Mouse (Mus musculus) lung, adult 2 months (tissue): ENCODE measurements around the gene Ptbp2. TPM values are rescaled to one million over a fixed set of nuclear protein-coding genes. Genes with fewer than 3 reads are reported as not detected.
A peak's percentile ranks its signal among the peaks of the same experiment; 100 is the strongest.

ENCODE experiments used
- DNase-seq: peaks from one replicate; pipeline ENCODE4 v3.0.0; 2022
- H3K4me1 ChIP-seq: fragments of 200-500 bp; 2 replicates; pipeline ENCODE4 v1.6.1; 2011; ENCODE audit warnings: low read length; ENCODE audit not compliant: control insufficient read depth, insufficient read depth
- H3K4me3 ChIP-seq: fragments of 200-500 bp; replicated peaks from 2 replicates; pipeline ENCODE3; 2011; ENCODE audit warnings: low read depth, mild to moderate bottlenecking, control low read depth, low read length; ENCODE audit errors: extremely low read depth
- CTCF ChIP-seq: fragments of 200-500 bp; IDR thresholded peaks from 2 replicates; pipeline ENCODE4 v1.5.1; 2011; ENCODE audit warnings: mild to moderate bottlenecking, low read length, control low read depth; ENCODE audit not compliant: insufficient read depth
- POLR2A ChIP-seq: fragments of 200-500 bp; IDR thresholded peaks from 2 replicates; pipeline ENCODE4 v1.6.1; 2011; ENCODE audit warnings: low read depth, mild to moderate bottlenecking, control low read depth, low read length, borderline replicate concordance; ENCODE audit errors: extremely low read depth
- WGBS: fragments of 180-500 bp; shearing (Covaris S2); methylation state at CpG from one replicate; pipeline ENCODE4 v1.1.7; 2018; 5-methylcytosine and 5-hydroxymethylcytosine counted together
- polyA plus RNA-seq: library from polyadenylated mRNA; depleted of rRNA; stranded (reverse); fragments of >200 nt; gene quantifications from 2 replicates; pipeline ENCODE4 v1.2.3, GENCODE M21; 2012; rRNA removed

Gene Ptbp2
- 4.6 and 10.9 TPM in 2 replicates for polyA plus RNA-seq

DNA sequence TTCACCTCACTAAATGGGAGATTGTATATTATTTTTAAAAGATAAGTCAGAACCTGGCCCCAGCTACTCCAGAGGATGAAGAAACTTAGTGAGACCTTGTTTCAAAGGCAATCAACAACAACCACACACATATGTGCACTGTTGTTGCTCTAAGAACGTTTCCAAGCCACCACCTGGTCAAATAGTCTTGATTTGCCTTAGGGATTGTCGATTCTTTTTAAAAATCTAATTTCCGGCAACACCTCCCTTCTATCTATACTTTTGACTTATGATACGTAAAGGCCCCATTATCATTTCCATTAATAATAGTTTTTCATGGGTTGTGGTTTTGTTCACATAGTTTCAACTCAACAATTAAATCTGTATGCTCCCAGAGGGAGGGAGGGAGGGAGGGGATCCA is at the start of gene Ptbp2:
Gene Ptbp2 (minus strand): TSS at position 101 of the 400 bp plus-strand sequence.
- H3K4me3 ChIP-seq: peak within 1 kb of the TSS; percentile 75
- H3K4me1 ChIP-seq: peaks cover 6% of the 10 kb centered on the region; the same call in 1 of the 2 replicates
- no peak for DNase-seq
- WGBS: 84% methylated on average over 4 of the region's 4 CpGs
- TF ChIP-seq CTCF (no peak), POLR2A (no peak)

DNA sequence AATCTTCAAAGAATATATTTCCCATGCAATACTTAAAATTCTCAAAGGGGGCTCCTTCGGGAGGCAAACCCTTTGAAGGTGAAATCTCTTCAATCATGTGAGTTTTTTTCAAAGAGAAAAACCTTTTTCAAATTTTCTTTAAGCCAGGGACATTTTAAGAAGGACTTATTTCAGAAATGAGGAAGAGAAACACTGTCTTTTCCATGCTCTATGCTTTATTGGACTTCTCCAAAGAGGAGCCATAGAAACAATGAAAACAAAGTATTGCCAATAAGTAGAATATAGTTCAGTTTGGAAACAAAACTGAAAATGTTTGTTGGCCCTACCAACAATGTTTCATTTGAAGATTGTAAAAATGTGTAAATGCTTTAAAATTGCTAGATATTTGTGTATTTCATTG is 30.4 kb upstream of the Ptbp2 start:
- Histone ChIP-seq H3K4me3 (no peak overlapping the region), H3K4me1 (no peaks in the 10 kb centered on the region)
- TF ChIP-seq CTCF (no peak), POLR2A (no peak)
- no peak for DNase-seq
- WGBS: 64% methylated on average over 1 of the region's 1 CpGs

DNA sequence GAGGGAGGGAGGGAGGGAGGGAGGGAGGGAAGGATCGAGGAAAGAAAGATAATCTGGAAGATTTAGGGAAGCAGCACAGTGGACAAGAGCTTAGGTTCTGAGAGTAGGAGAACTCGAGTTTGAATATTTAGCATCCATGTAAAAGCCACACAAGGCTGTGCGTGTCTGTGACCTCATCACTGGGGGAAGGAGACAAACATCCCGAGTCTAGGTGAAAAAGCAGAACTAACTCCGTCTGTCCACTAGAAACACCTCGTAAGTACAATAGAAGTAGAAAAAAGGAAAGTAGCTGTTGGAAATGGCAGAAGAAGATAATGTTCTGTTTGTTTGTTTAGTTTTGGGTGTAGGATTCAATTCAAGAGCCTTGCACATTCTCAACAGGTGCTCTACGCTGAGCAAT is 21.9 kb upstream of the Ptbp2 start:
- 59% methylated on average over 6 of the region's 7 CpGs for WGBS
- no peak for TF ChIP-seq CTCF
- no peak for TF ChIP-seq POLR2A
- no peaks in the 10 kb centered on the region for H3K4me1 ChIP-seq

DNA sequence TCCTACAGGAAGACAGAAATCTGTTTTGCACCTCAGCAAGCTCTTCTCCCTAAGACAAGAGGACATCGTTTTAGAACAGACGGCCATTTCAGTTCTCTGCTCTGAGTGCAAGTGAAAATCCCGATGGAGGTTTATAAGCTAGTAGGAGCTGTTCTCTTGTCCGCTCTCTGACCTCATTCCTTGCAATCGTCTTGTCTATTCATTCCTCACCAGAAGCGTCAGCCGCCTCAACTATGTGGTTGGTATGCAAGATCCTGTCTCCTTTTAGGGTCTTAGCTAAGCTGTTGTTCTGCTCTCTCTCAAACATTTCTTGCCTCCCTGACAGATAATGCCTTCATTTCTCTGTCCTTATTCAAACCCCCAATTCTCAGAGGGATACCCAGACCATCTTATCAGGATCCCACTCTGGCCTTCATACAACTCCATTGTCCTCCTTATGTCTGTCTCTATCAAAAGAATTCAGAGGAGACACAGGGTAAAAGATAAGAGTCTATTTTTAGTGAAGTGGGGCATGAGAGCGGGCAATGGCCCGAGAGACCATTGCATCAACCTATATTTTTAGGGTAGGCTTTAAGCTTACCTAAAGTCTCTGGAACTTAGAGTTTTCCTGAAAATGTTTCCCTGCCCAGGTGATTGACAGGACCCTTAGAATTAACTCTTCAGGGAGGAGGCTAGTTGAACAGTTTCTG is 10.6 kb upstream of the Ptbp2 start:
- Histone ChIP-seq H3K4me1 (no peaks in the 10 kb centered on the region), H3K4me3 (no peak overlapping the region)
- WGBS: 80% methylated on average over 9 of the region's 9 CpGs
- no peak for DNase-seq
- TF ChIP-seq POLR2A (no peak), CTCF (no peak)

More for the DNA sequence above, 21.9 kb upstream of the Ptbp2 start:
- no peak overlapping the region for H3K4me3 ChIP-seq
- no peak for DNase-seq

DNA sequence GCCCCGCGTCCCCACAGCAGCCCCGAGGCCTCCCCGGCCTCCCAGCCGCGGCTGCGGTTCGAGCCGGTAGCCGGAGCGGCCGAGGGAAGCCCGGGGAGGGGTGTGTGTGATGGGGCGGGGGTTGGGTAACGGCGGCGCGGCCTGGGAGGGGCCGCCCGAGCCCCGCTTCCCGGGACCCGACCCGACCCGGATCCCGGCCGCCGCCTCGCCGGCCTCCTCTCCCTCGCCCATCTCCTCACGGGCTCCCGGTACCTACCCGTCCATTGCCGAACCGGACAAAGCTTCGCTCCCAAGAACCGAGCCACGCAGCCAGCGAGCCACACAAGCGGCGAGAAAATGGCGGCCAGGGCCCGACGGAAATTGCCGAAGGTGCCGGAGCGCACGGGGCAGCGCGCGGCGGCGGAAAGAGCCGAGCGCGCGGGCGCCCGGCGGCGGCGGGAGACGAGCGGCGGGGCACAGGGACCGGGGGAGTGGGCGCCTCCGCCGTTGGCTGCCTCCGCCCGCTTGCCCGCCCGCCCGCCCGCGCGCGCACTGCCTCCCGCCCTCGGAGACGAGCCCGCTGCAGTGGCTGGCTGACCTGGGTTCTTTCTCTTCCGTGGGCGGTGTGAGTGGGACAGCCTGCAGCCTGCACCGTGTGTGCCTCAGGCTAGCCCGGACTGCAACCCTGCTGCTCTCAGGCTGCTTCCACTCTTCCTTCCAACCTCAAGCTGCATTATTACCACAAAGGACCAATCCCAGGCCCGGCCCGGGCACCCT is 1.1 kb downstream of the Ptbp2 start:
- Histone ChIP-seq H3K4me3 (peak overlapping the region; percentile 80), H3K4me1 (peaks cover 10% of the 10 kb centered on the region)
- WGBS: under 1% methylated on average over 71 of the region's 89 CpGs
- TF ChIP-seq POLR2A: peak; percentile 68; the same call in 1 of the 2 replicates
- no peak for TF ChIP-seq CTCF
- DNase-seq: peak; percentile 87

DNA sequence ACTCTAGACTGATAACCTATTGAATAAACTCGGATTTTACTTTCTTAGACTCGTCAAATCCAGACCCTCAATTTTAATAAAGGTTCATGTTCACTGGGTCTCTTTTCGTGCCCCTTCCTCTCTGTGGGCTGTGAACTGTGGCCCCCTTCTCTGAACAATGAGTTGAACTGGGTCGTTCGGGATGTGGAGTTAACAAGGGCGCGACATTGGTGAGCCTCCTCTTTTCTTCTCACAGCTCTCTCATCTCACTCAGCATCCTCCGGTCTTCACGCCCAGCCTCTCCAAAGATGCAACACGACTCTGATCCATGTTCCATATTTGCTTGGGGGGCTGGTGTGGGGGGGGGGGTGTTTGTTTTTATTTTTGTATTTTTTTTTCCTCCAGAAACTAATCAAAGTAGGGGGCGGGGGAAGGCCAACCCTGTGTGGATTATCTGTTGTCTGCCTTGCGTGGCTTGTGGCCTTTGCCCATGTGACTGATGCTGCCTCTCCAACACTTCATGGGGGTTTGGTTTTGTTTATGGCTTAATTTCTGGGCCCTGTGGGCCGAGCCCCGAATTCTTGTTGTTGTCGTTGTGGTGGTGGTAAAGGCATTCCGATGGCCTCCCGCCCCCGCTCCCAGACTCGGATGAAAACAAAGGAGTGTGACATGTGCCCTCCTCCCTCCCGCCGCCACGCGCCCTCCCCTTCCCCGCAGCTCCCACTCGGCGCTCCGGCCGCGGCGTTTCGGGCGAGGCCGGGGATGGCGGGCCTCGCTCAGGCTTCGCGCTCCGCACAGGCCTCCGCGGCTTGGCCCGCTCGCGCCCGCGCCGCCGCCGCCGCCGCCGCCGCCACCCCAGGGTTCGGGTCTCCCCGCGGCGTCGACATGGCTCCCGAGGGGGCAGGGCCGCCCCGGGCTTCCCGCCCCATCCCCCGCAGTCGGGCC is 2.0 kb downstream of the Ptbp2 start:
- peak; percentile 64 for DNase-seq
- TF ChIP-seq POLR2A (no peak), CTCF (no peak)
- under 1% methylated on average over 54 of the region's 63 CpGs for WGBS
- Histone ChIP-seq H3K4me3 (peak overlapping the region; percentile 80), H3K4me1 (peaks cover 10% of the 10 kb centered on the region)

DNA sequence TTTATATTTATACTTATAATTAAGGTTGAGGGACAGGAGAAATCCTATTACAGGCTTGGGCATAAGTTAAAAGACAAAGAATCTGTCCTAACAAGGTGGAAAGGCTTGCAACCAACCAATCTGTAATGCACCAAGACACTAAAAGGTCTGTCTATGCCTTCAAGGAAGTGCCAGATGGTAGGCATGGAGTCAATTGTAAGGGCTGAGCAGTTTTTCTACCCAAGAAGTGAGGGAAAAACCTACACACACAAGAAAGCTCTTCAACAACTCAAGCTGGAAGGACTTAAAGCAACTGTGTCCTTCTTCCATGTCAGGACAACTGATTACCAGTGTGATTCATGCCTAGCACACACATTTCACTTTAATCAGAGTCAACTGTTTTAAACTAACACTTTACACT is 3.4 kb downstream of the Ptbp2 start:
- Histone ChIP-seq H3K4me1 (peaks cover 12% of the 10 kb centered on the region), H3K4me3 (no peak overlapping the region)
- DNase-seq: no peak
- TF ChIP-seq CTCF (no peak), POLR2A (no peak)

DNA sequence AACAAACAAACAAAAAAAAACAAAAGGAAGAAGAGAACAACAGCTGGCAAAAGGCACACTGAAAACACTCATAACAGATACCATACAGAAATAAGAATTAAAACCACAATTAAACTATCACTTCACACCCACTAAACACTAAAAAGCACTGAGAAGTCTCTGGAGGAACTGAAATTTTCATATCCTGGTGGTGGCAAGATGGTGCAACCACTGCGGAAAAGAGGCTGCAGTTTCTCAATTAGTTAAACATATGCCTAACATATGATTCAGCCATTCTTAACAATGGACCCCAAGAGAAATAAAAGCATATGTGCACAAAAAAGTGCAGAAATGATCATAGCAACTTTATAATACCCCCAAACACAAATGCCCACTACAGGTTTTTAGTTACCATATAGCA is 5.0 kb downstream of the Ptbp2 start:
- no peak for DNase-seq
- 73% methylated on average over 1 of the region's 1 CpGs for WGBS
- H3K4me1 ChIP-seq: peaks cover 12% of the 10 kb centered on the region
- no peak overlapping the region for H3K4me3 ChIP-seq
- no peak for TF ChIP-seq POLR2A
- no peak for TF ChIP-seq CTCF

DNA sequence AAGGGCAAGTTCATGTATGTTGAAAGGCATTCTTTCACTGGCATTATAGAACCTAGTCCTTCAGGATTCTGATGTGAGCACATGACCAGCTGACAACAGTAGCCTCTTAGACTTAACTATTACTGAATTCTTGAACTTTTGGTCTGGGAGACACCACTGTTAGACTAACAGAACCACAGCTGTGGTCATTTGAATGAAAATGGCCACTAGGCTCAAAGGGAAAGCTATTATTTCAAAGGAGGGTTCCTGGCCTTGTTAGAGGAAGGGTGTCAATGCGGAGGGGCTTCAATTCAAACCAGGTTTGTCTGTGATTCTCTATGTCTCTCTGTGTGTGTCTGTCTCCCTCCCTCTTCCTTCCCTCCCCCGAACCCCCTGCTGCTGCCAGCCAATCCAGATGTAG is 5.8 kb downstream of the Ptbp2 start:
- Histone ChIP-seq H3K4me1 (peaks cover 12% of the 10 kb centered on the region), H3K4me3 (no peak overlapping the region)
- DNase-seq: no peak
- TF ChIP-seq CTCF: no peak
- WGBS: 72% methylated on average over 2 of the region's 2 CpGs

DNA sequence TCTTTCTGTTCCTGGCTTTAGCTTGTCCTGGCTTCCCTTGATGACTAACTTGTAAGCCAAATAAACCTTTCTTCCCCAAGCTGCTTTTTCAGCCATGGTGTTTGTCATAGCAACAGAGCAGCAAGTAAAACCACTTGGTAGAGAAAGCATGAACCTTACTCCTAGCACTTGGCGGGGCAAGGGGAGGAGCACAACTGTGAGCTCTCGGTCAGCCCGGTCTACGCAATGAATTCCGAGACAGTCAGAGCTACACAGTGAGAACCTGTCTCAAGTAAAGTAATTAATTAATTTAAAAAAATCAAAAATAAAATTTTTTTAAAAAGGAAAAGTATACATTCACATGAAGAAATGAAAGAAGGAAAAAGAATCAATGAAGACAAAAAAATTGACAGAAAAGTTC is 8.1 kb downstream of the Ptbp2 start:
- Histone ChIP-seq H3K4me1 (peaks cover 14% of the 10 kb centered on the region), H3K4me3 (no peak overlapping the region)
- DNase-seq: no peak
- 67% methylated on average over 5 of the region's 5 CpGs for WGBS
- no peak for TF ChIP-seq POLR2A
